Comparison of ENCODE assay signal across 28 mouse cellular contexts in genomic region chr5:145800229-145800628, GRCm38 (mm10). TPM values are rescaled to one million over a fixed set of nuclear protein-coding genes. Genes with fewer than 3 reads are reported as not detected.
"Had no signal": no experiment of that assay in that cellular context is flagged by ENCODE, and none has a peak within 500 bp of the region (broad histone marks: within the 10 kb centered on the region; RNA-seq: fewer than 3 reads in every experiment).

No protein-coding gene starts in this region.

RNA-seq across cellular contexts. Expression of gene Cyp3a44, which starts 5.4 kb away (rescaled TPM):
- total RNA-seq: common myeloid progenitor, adult 5-6 weeks; forebrain, postnatal 0 days; gastrocnemius, adult 18-20 months; gastrocnemius, adult 2 months; gastrocnemius, postnatal 10 days; gastrocnemius, postnatal 14 days; gastrocnemius, postnatal 25 days; gastrocnemius, postnatal 36 days; granulocyte monocyte progenitor cell, adult 5-6 weeks; heart, adult 18-20 months had no signal
- polyA plus RNA-seq: cerebellum, adult 2 months; cortical plate, adult 2 months; embryonic facial prominence, embryonic 10.5 days; embryonic facial prominence, embryonic 11.5 days; embryonic facial prominence, embryonic 12.5 days; embryonic facial prominence, embryonic 13.5 days; embryonic facial prominence, embryonic 14.5 days; embryonic facial prominence, embryonic 15.5 days; erythroblast, embryonic 14.5 days; forebrain, embryonic 10.5 days; forebrain, embryonic 11.5 days; forebrain, embryonic 12.5 days; forebrain, embryonic 13.5 days; forebrain, embryonic 14.5 days; forebrain, embryonic 15.5 days; forebrain, embryonic 16.5 days; forebrain, postnatal 0 days; frontal cortex, adult 2 months; gonadal fat pad, adult 2 months had no signal
